Mouse (Mus musculus): ENCODE data around the gene Npl. TPM values are rescaled to one million over a fixed set of nuclear protein-coding genes. Genes with fewer than 3 reads are reported as not detected.
"Not testable (repeated sequence)": the region's sequence is repeated elsewhere in the genome, so short reads cannot be mapped to it uniquely, and the experiment has no call there.

Gene Npl
- polyA plus RNA-seq, 1 experiment from 2014 or later: 14.3 TPM

- DNase-seq (ENCODE audit: low spot score); H3K9me3 ChIP-seq (ENCODE audit: control insufficient read depth, low read length); ATAC-seq (replicated peaks; ENCODE audit: low FRiP score); H3K4me3 ChIP-seq (ENCODE audit: low read depth, low read length); H3K36me3 ChIP-seq (ENCODE audit: control insufficient read depth, insufficient read depth, low read length); H3K27me3 ChIP-seq (ENCODE audit: control insufficient read depth, insufficient read depth, low read length); H3K4me2 ChIP-seq (ENCODE audit: low read depth, low read length, severe bottlenecking): not testable (repeated sequence)
- Histone ChIP-seq H3K27ac (ENCODE audit: low read depth, low read length) (peak overlapping the region; percentile 87), H3K9ac (ENCODE audit: low read length) (peak overlapping the region; percentile 62), H3K4me1 (replicated peaks; ENCODE audit: control insufficient read depth, insufficient read depth, low read length) (peaks cover 11% of the 10 kb centered on the region)
- 84% methylated on average over 3 of the region's 3 CpGs for WGBS
Observed at GRCm38 (mm10) chr1:153532896-153533295, 16.9 kb downstream of the Npl start.

- Histone ChIP-seq H3K4me2 (ENCODE audit: low read depth, low read length, severe bottlenecking) (peak overlapping the region; percentile 36; the same call in 1 of the 2 replicates), H3K27ac (ENCODE audit: low read depth, low read length) (peak overlapping the region; percentile 87), H3K4me1 (replicated peaks; ENCODE audit: control insufficient read depth, insufficient read depth, low read length) (peaks cover 11% of the 10 kb centered on the region), H3K9ac (ENCODE audit: low read length) (peak overlapping the region; percentile 62), H3K36me3 (ENCODE audit: control insufficient read depth, insufficient read depth, low read length) (no peaks in the 10 kb centered on the region), H3K4me3 (ENCODE audit: low read depth, low read length) (no peak overlapping the region), H3K27me3 (ENCODE audit: control insufficient read depth, insufficient read depth, low read length) (no peaks in the 10 kb centered on the region), H3K9me3 (ENCODE audit: control insufficient read depth, low read length) (no peaks in the 10 kb centered on the region)
- WGBS: 10% methylated on average over 12 of the region's 12 CpGs
- ATAC-seq (replicated peaks; ENCODE audit: low FRiP score) (peak; percentile 77), DNase-seq (ENCODE audit: low spot score) (peak; percentile 80)
Observed at GRCm38 (mm10) chr1:153532234-153532841, 17.5 kb downstream of the Npl start.

- ATAC-seq (replicated peaks; ENCODE audit: low FRiP score): peak; percentile 75
Observed at GRCm38 (mm10) chr1:153531677-153532233, 18.1 kb downstream of the Npl start.

GRCm38 (mm10) chr1:153522116-153522515 is 27.7 kb downstream of the Npl start:
- Histone ChIP-seq H3K36me3 (ENCODE audit: control insufficient read depth, insufficient read depth, low read length) (no peaks in the 10 kb centered on the region), H3K27ac (ENCODE audit: low read depth, low read length) (no peak overlapping the region), H3K4me1 (replicated peaks; ENCODE audit: control insufficient read depth, insufficient read depth, low read length) (no peaks in the 10 kb centered on the region), H3K27me3 (ENCODE audit: control insufficient read depth, insufficient read depth, low read length) (no peaks in the 10 kb centered on the region), H3K4me3 (ENCODE audit: low read depth, low read length) (no peak overlapping the region), H3K9ac (ENCODE audit: low read length) (no peak overlapping the region), H3K9me3 (ENCODE audit: control insufficient read depth, low read length) (no peaks in the 10 kb centered on the region), H3K4me2 (ENCODE audit: low read depth, low read length, severe bottlenecking) (no peak overlapping the region)
- ATAC-seq (replicated peaks; ENCODE audit: low FRiP score) (no peak), DNase-seq (ENCODE audit: low spot score) (no peak)
- WGBS: 53% methylated on average over 3 of the region's 3 CpGs

More at GRCm38 (mm10) chr1:153531677-153532233, 18.1 kb downstream of the Npl start:
- H3K4me3 ChIP-seq (ENCODE audit: low read depth, low read length): no peak overlapping the region
- H3K4me1 ChIP-seq (replicated peaks; ENCODE audit: control insufficient read depth, insufficient read depth, low read length): peaks cover 11% of the 10 kb centered on the region
- no peaks in the 10 kb centered on the region for H3K9me3 ChIP-seq (ENCODE audit: control insufficient read depth, low read length)
- H3K36me3 ChIP-seq (ENCODE audit: control insufficient read depth, insufficient read depth, low read length): no peaks in the 10 kb centered on the region
- peak overlapping the region; percentile 62 for H3K9ac ChIP-seq (ENCODE audit: low read length)
- H3K27ac ChIP-seq (ENCODE audit: low read depth, low read length): peak overlapping the region; percentile 87
- peak overlapping the region; percentile 36 for H3K4me2 ChIP-seq (ENCODE audit: low read depth, low read length, severe bottlenecking)
- WGBS: 22% methylated on average over 9 of the region's 9 CpGs
- DNase-seq (ENCODE audit: low spot score): peak; percentile 66
- H3K27me3 ChIP-seq (ENCODE audit: control insufficient read depth, insufficient read depth, low read length): no peaks in the 10 kb centered on the region

- no peaks in the 10 kb centered on the region for H3K36me3 ChIP-seq (ENCODE audit: control insufficient read depth, insufficient read depth, low read length)
- ATAC-seq (replicated peaks; ENCODE audit: low FRiP score) (no peak), DNase-seq (ENCODE audit: low spot score) (no peak)
- H3K27ac ChIP-seq (ENCODE audit: low read depth, low read length): no peak overlapping the region
- no peaks in the 10 kb centered on the region for H3K9me3 ChIP-seq (ENCODE audit: control insufficient read depth, low read length)
- H3K4me2 ChIP-seq (ENCODE audit: low read depth, low read length, severe bottlenecking): no peak overlapping the region
- H3K9ac ChIP-seq (ENCODE audit: low read length): no peak overlapping the region
- 88% methylated on average over 12 of the region's 12 CpGs for WGBS
- H3K27me3 ChIP-seq (ENCODE audit: control insufficient read depth, insufficient read depth, low read length): no peaks in the 10 kb centered on the region
- H3K4me3 ChIP-seq (ENCODE audit: low read depth, low read length): no peak overlapping the region
- no peaks in the 10 kb centered on the region for H3K4me1 ChIP-seq (replicated peaks; ENCODE audit: control insufficient read depth, insufficient read depth, low read length)
Observed at GRCm38 (mm10) chr1:153515368-153515767, 34.5 kb downstream of the Npl start.

- Histone ChIP-seq H3K27me3 (ENCODE audit: control insufficient read depth, insufficient read depth, low read length) (no peaks in the 10 kb centered on the region), H3K27ac (ENCODE audit: low read depth, low read length) (no peak overlapping the region), H3K4me1 (replicated peaks; ENCODE audit: control insufficient read depth, insufficient read depth, low read length) (no peaks in the 10 kb centered on the region), H3K4me3 (ENCODE audit: low read depth, low read length) (no peak overlapping the region), H3K9ac (ENCODE audit: low read length) (no peak overlapping the region), H3K9me3 (ENCODE audit: control insufficient read depth, low read length) (no peaks in the 10 kb centered on the region), H3K36me3 (ENCODE audit: control insufficient read depth, insufficient read depth, low read length) (no peaks in the 10 kb centered on the region), H3K4me2 (ENCODE audit: low read depth, low read length, severe bottlenecking) (no peak overlapping the region)
- ATAC-seq (replicated peaks; ENCODE audit: low FRiP score) (no peak), DNase-seq (ENCODE audit: low spot score) (no peak)
- 58% methylated on average over 2 of the region's 2 CpGs for WGBS
Observed at GRCm38 (mm10) chr1:153510330-153511009, 39.4 kb downstream of the Npl start.

GRCm38 (mm10) chr1:153509569-153509968 is 40.3 kb downstream of the Npl start:
- not testable (repeated sequence) for DNase-seq (ENCODE audit: low spot score); ATAC-seq (replicated peaks; ENCODE audit: low FRiP score); H3K27ac ChIP-seq (ENCODE audit: low read depth, low read length); H3K9me3 ChIP-seq (ENCODE audit: control insufficient read depth, low read length); H3K4me1 ChIP-seq (replicated peaks; ENCODE audit: control insufficient read depth, insufficient read depth, low read length); H3K9ac ChIP-seq (ENCODE audit: low read length); H3K36me3 ChIP-seq (ENCODE audit: control insufficient read depth, insufficient read depth, low read length); H3K27me3 ChIP-seq (ENCODE audit: control insufficient read depth, insufficient read depth, low read length); H3K4me3 ChIP-seq (ENCODE audit: low read depth, low read length); H3K4me2 ChIP-seq (ENCODE audit: low read depth, low read length, severe bottlenecking)
- 60% methylated on average over 8 of the region's 8 CpGs for WGBS

- no peak overlapping the region for H3K9ac ChIP-seq (ENCODE audit: low read length)
- H3K27ac ChIP-seq (ENCODE audit: low read depth, low read length): no peak overlapping the region
- H3K4me1 ChIP-seq (replicated peaks; ENCODE audit: control insufficient read depth, insufficient read depth, low read length): no peaks in the 10 kb centered on the region
- no peaks in the 10 kb centered on the region for H3K36me3 ChIP-seq (ENCODE audit: control insufficient read depth, insufficient read depth, low read length)
- no peak for DNase-seq (ENCODE audit: low spot score)
- no peaks in the 10 kb centered on the region for H3K27me3 ChIP-seq (ENCODE audit: control insufficient read depth, insufficient read depth, low read length)
- WGBS: 91% methylated on average over 6 of the region's 6 CpGs
- H3K4me2 ChIP-seq (ENCODE audit: low read depth, low read length, severe bottlenecking): no peak overlapping the region
- H3K9me3 ChIP-seq (ENCODE audit: control insufficient read depth, low read length): no peaks in the 10 kb centered on the region
- ATAC-seq (replicated peaks; ENCODE audit: low FRiP score): no peak
- H3K4me3 ChIP-seq (ENCODE audit: low read depth, low read length): no peak overlapping the region
Observed at GRCm38 (mm10) chr1:153509012-153509411, 40.8 kb downstream of the Npl start.

Measured in forebrain, embryonic 11.5 days (tissue).